Mouse (Mus musculus) kidney, postnatal 25 days (tissue): ENCODE measurements at regions not wholly inside any gene's neighbourhood (a gene's known extent, or its start where the extent isn't known, plus 50 kb on each side); places are given as distances from the start of the nearest gene placed in this dataset.

ENCODE experiments used
- DNase-seq, 2 experiments: peaks; one replicate each; pipeline ENCODE4 v3.0.0; 2021; ENCODE audit warnings: mixed read lengths in 2 of 2

- DNase-seq = peak in 1 of 2 experiments; percentile 41
Measured at GRCm38 (mm10) chr14:67626181-67626580, 1617.2 kb upstream of the Gulo start.

DNA sequence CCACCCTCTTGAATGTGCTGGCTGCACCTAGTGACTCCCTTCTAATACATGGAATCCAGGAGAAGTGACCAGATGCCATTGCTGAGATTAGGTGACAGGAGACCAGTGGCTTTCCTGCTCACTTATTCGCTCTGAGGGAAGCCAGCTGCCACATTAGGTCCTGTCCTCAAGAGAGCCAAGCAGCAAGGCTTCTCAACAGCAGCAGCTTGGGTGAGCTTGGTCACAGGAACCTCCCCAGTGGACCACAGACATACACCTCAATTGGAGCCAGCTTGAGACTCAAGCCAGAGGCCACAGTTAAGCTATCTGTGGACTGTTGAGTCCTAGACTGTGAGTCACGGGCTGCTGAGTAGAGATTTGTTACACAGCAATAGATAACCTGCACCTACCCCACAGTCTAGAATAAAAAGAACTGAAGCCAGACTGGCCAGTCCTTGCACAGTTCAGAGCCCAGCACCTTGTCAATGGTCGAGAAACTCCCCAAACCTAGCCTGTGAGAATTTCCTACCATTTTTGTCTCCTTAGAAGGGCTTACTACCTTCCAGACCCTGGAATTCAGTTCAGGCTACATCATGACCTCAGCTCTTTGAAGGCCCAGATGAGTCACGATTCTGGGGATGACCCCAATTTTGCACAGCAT lies 1615.0 kb upstream of the Gulo start:
- no peak for DNase-seq

GRCm38 (mm10) chr14:67622911-67623310 lies 1613.9 kb upstream of the Gulo start:
- DNase-seq = no peak

DNA sequence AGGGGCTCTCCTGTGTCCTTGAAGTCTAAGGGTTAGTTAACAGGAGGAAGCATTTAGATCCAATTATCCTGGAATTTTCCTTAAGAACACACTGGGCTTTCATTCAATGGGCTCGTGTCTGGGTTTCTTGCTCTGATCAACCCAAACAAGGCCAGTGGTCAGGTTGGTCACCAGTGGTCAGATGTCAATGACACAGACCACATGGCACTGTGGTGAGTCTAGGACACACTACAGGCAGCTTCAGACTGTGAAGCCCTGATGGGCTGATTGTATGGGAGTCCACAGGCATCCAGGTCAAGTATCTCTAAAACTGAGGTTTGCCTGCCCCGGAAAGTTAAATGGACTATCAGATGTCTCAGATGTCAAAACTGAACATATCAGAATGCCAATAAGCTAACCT lies 1612.5 kb upstream of the Gulo start:
- DNase-seq = no peak

DNA sequence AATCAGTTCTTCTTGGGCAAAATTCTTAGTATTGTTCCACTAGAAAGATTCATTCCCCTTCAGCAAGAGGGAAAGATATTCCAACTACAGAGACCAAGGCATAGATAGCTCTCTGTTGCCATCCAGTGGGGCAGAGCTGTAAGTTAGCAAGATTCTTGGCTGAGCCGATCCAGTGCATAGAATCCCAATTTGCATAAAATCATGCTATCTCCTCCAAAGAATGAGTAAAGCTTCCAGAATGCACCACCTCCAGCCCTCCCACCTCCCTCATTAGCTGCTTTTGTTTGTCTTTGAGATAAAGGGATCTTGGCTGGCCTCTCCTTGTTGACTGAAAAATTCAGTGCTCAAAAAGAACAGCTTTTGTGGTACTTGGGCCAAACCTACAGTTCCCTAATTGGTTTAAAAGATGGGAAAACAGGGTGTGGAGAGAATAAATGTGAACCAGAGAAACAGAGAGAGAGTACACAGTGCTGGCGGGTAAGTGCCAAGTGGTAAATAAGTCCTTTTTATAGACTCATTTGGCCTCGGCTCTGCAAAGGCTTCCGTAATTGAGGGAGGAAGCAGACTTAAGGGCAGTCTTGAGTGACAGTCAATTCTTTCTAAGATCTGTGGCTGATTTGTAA lies 1612.0 kb upstream of the Gulo start:
- DNase-seq = peak in 1 of 2 experiments; percentile 50

GRCm38 (mm10) chr14:67619571-67619970 lies 1610.6 kb upstream of the Gulo start:
- no peak for DNase-seq

GRCm38 (mm10) chr14:67614369-67614768 lies 1605.4 kb upstream of the Gulo start:
- no peak for DNase-seq

- DNase-seq = no peak
Measured at GRCm38 (mm10) chr14:67613691-67614090, 1604.7 kb upstream of the Gulo start.

DNA sequence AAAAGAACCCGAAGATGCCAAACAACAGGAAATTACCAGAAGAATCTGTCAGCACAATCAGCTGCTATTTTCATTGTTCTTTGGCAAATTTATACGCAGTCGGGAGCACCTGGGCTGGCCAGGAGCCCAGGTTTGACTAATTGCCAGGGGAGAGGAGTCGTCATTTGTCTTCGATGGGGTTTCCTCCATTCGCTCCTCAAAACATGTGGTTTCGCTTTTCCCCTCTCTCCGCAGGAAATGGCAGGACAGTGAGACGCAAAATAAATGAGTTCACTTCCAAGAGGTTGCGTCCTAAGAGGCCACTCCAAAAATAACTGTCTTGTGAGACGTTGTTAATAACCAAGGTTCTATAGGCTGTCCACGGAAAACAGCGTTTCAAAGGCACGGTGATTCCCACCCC lies 1604.2 kb upstream of the Gulo start:
- DNase-seq = peak; percentile 57 to 72

GRCm38 (mm10) chr14:67612471-67612870 lies 1603.5 kb upstream of the Gulo start:
- no peak for DNase-seq

GRCm38 (mm10) chr14:67608262-67608661 lies 1599.3 kb upstream of the Gulo start:
- peak; percentile 19 to 64 for DNase-seq

GRCm38 (mm10) chr14:67602960-67603359 lies 1594.0 kb upstream of the Gulo start:
- DNase-seq = no peak

DNA sequence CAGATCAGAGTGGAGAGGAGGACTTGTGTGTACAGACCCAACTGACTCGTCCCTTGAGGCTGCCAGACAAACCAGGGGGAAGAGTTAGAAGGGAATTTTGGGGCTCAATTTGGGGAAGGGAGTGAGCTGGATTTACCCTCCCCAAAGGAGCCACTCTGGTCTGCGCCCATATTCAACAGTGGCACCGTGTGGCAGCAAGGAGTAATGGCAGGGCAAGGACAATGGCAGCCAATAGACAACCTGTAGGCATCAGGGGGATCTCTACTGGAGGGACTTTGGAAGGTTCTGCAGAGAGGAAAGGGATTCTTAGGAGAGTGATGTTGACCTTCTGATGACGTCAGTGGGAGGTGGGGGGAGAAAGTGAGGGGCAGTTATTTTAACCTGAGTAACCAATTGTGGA lies 1590.7 kb upstream of the Gulo start:
- DNase-seq = peak in 1 of 2 experiments; percentile 32

GRCm38 (mm10) chr14:67588627-67589026 lies 1579.6 kb upstream of the Gulo start:
- no peak for DNase-seq

GRCm38 (mm10) chr14:67584456-67585048 lies 1575.5 kb upstream of the Gulo start:
- no peak for DNase-seq

DNA sequence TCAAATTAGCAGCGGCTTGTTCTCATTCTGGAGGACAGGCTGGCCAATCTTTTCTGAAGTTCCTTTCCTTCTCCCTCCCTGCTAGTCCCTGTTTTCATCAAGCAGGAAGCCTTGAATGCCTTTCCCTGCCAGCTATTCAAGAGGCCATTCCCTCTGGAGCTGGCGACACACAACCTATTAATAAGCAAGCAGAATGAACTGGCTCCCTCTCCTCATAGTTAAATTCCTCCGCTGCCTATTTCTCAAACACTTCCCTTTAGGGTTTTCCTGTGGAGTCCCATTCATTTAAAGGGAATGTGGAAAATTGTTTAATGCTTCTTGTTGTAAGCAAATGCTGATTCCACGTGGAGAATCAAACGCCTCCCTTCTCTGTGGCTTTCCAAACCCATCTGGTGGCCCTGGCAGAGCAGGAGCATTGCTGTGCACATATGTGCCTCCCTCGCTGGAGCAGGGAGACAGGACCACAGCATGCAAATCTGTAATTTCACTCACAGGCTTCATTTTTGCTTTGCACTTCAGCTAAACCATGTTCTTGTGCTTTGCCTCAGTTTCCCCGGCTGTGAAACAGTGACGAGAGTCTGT lies 1573.3 kb upstream of the Gulo start:
- DNase-seq = no peak

DNA sequence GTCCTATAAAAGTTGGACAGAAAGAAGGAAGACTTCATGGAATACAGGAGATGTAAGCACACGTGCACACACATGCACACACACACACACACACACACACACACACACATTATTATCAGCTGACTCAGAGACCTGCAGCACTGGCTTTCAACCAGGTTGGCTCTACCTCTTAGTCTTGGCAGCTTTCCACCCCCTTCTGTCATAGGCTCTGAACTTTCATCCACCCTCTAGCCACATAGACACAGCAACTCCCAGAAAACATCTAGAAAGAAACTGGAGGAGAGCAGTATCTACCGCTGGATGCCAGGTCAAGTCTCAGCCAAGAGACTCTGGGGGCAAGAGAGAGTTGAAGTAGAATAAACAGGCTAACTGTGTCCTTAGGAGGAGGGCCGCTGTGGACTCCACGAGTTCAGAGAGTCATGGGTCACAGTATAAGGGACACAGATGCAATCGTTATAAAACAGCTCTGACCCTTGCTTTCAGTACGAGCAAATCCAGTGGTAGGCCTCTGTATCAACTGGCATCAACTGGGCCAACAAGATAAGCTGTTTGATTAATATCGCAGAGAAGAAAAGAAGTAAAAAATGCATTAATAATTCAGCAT lies 1565.4 kb upstream of the Gulo start:
- DNase-seq = no peak

DNA sequence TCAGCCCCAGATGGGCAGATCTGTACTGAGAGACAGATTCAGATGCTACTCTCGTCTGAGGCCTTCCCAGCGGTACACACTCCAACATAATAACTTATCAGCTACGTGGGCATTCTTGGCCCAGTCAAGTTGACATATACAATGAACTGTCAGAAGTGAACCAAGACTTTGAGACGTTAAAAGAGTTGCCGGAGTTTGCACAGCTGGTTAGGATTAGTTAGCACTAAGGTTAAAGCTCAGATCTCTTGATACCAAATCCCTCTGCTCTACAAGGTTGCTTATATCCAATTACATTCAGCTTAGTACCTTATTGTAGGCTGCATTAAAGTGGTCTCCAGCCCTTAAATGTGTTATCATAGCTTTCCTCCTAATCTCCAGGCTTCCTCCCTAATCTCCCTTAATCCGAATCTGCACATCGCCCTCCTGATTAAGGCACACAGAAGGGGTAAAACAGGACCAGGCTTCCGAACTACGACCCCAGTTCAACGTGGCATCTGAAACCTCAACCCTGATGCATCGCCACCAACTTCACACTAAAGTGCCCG lies 1564.5 kb upstream of the Gulo start:
- no peak for DNase-seq

GRCm38 (mm10) chr14:67569744-67570322 lies 1560.8 kb upstream of the Gulo start:
- no peak for DNase-seq

- DNase-seq = no peak
Measured at GRCm38 (mm10) chr14:67568896-67569743, 1560.1 kb upstream of the Gulo start.

- DNase-seq = no peak
Measured at GRCm38 (mm10) chr14:67554897-67555296, 1545.9 kb upstream of the Gulo start.
